Mouse (Mus musculus): Measurements from ENCODE around the gene Abhd8.
A peak's percentile ranks its signal among the peaks of the same experiment; 100 is the strongest.

Abhd8 gene

GRCm38 (mm10) chr8:71463188-71464033 is at the start of gene Abhd8:
TSS of gene Abhd8 (minus strand) at chr8:71463655.
- peak; percentile 97 for DNase-seq (ENCODE audit: low spot score)

- DNase-seq (ENCODE audit: low spot score), result no peak
These were observed 48.2 kb upstream of the Abhd8 start, which contains the start of gene Plvap for GRCm38 (mm10) chr8:71511644-71512043. TSS of gene Plvap (minus strand) at chr8:71511752.

- DNase-seq (ENCODE audit: low spot score), result no peak
These were observed 45.9 kb upstream of the Abhd8 start for GRCm38 (mm10) chr8:71509316-71509715.

- DNase-seq (ENCODE audit: low spot score), result peak; percentile 68
These were observed 44.2 kb upstream of the Abhd8 start for GRCm38 (mm10) chr8:71507589-71508104.

- no peak for DNase-seq (ENCODE audit: low spot score)
These were observed 42.5 kb upstream of the Abhd8 start for GRCm38 (mm10) chr8:71505979-71506378.

GRCm38 (mm10) chr8:71505326-71505725 is 41.9 kb upstream of the Abhd8 start:
- DNase-seq (ENCODE audit: low spot score), result no peak

- DNase-seq (ENCODE audit: low spot score), result no peak
These were observed 40.9 kb upstream of the Abhd8 start for GRCm38 (mm10) chr8:71504349-71504748.

GRCm38 (mm10) chr8:71498816-71499690 is 35.6 kb upstream of the Abhd8 start:
- DNase-seq (ENCODE audit: low spot score), result no peak

- DNase-seq (ENCODE audit: low spot score), result no peak
These were observed 34.5 kb upstream of the Abhd8 start for GRCm38 (mm10) chr8:71497881-71498501.

- no peak for DNase-seq (ENCODE audit: low spot score)
These were observed 33.7 kb upstream of the Abhd8 start for GRCm38 (mm10) chr8:71497077-71497645.

GRCm38 (mm10) chr8:71496481-71496880 is 33.0 kb upstream of the Abhd8 start:
- DNase-seq (ENCODE audit: low spot score), result peak; percentile 84

GRCm38 (mm10) chr8:71495811-71496210 is 32.4 kb upstream of the Abhd8 start:
- DNase-seq (ENCODE audit: low spot score), result no peak

- peak; percentile 88 for DNase-seq (ENCODE audit: low spot score)
These were observed 31.6 kb upstream of the Abhd8 start for GRCm38 (mm10) chr8:71495039-71495438.

GRCm38 (mm10) chr8:71488454-71488853 is 25.0 kb upstream of the Abhd8 start:
- peak; percentile 89 for DNase-seq (ENCODE audit: low spot score)

- peak; percentile 86 for DNase-seq (ENCODE audit: low spot score)
These were observed 24.4 kb upstream of the Abhd8 start, which contains the start of gene Gtpbp3 for GRCm38 (mm10) chr8:71487691-71488445. TSS of gene Gtpbp3 (plus strand) at chr8:71488103.

GRCm38 (mm10) chr8:71486136-71486529 is 22.7 kb upstream of the Abhd8 start:
- DNase-seq (ENCODE audit: low spot score), result no peak

- DNase-seq (ENCODE audit: low spot score), result peak; percentile 87
These were observed 22.0 kb upstream of the Abhd8 start, which contains the start of gene Ano8 for GRCm38 (mm10) chr8:71485142-71486135. TSS of gene Ano8 (minus strand) at chr8:71485963.

- no peak for DNase-seq (ENCODE audit: low spot score)
These were observed 21.3 kb upstream of the Abhd8 start for GRCm38 (mm10) chr8:71484736-71485135.

GRCm38 (mm10) chr8:71483932-71484331 is 20.5 kb upstream of the Abhd8 start:
- DNase-seq (ENCODE audit: low spot score), result peak; percentile 56

- DNase-seq (ENCODE audit: low spot score), result no peak
These were observed 15.5 kb upstream of the Abhd8 start for GRCm38 (mm10) chr8:71478943-71479342.

All from urinary bladder, postnatal 14 days (tissue).